Mouse (Mus musculus) heart, embryonic 16.5 days (tissue): ENCODE data around the gene Ppard. TPM values are rescaled to one million over a fixed set of nuclear protein-coding genes. Genes with fewer than 3 reads are reported as not detected.
A peak's percentile ranks its signal among the peaks of the same experiment; 100 is the strongest.

Source experiments
- ATAC-seq: fragments of 200-750 bp; cut with Nextera tagmentation; replicated peaks from 2 replicates; pipeline ENCODE4 v1.8.0; 2017; ENCODE audit warnings: moderate number of reproducible peaks; ENCODE audit not compliant: insufficient read depth, low FRiP score; ENCODE audit errors: extremely low read depth
- H3K27ac ChIP-seq: fragments of 300-500 bp; sonication (generic); 2 replicates; pipeline ENCODE4 v1.5.1; 2014; ENCODE audit warnings: mild to moderate bottlenecking, low read length, control low read depth, moderate library complexity
- H3K27me3 ChIP-seq: fragments of 300-500 bp; sonication (generic); 2 replicates; pipeline ENCODE4 v1.6.1; 2014; ENCODE audit warnings: low read length, mixed read lengths; ENCODE audit not compliant: control insufficient read depth, insufficient read depth
- H3K36me3 ChIP-seq: fragments of 300-500 bp; sonication (generic); 2 replicates; pipeline ENCODE4 v1.6.1; 2014; ENCODE audit not compliant: control insufficient read depth, insufficient read depth
- H3K4me1 ChIP-seq: fragments of 300-500 bp; sonication (generic); 2 replicates; pipeline ENCODE4 v1.6.1; 2014; ENCODE audit warnings: low read length, mixed read lengths; ENCODE audit not compliant: control insufficient read depth, insufficient read depth
- H3K4me2 ChIP-seq: fragments of 300-500 bp; sonication (generic); 2 replicates; pipeline ENCODE4 v1.6.1; 2014; ENCODE audit warnings: low read depth, mild to moderate bottlenecking, control low read depth, low read length
- H3K4me3 ChIP-seq: fragments of 300-500 bp; sonication (generic); 2 replicates; pipeline ENCODE4 v1.5.1; 2014; ENCODE audit warnings: mild to moderate bottlenecking, control low read depth, low read length
- H3K9ac ChIP-seq: fragments of 300-500 bp; sonication (generic); 2 replicates; pipeline ENCODE4 v1.6.1; 2014; ENCODE audit warnings: low read length, control low read depth
- H3K9me3 ChIP-seq: fragments of 300-500 bp; sonication (generic); replicated peaks from 2 replicates; pipeline ENCODE4 v1.6.1; 2016; ENCODE audit warnings: low read length; ENCODE audit not compliant: control insufficient read depth
- WGBS: fragments of 180-500 bp; shearing (Covaris S2); extraction: QIAGEN DNeasy Blood & Tissue Kit; methylation state at CpG from one replicate; pipeline ENCODE4 v1.1.7; 2014; 5-methylcytosine and 5-hydroxymethylcytosine counted together
- polyA plus RNA-seq: library from polyadenylated mRNA; unstranded; fragments of >200 nt; fragmentation: Nextera tagmentation; extraction: Ambion mirVana; gene quantifications from 2 replicates; pipeline ENCODE4 v1.2.1, GENCODE M21; 2015

Ppard gene
- polyA plus RNA-seq, 1 experiment from 2014 or later = 1.2 TPM

DNA sequence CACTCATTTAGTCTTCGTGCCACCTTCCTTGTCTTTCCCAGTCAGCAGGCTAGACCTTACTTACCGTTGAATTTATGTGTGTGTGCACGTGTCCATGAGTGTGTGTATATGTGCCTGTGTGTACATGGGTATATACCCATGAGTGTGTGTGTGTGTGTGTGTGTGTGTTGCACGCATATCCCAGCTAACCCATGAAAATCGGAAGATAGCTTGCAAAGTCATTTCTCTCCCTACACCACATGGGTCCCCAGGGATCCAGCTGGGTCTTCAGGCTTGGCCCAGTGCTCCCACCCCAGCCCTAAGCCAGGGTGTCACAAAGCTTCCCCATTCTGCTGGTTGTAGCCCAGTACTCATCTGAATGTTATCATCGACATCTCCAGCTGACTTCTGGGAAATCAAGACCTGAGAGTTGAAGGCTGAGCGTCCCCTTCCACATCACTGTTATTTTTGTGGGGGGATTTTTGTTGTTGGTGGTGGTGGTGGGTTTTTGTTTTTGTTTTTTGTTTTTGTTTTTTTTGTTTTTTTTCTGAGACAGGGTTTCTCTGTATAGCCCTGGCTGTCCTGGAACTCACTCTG lies 49.5 kb downstream of the Ppard start:
- peaks cover 27% of the 10 kb centered on the region for H3K4me1 ChIP-seq
- 91% methylated on average over 7 of the region's 7 CpGs for whole genome bisulfite sequencing
- no peak overlapping the region for H3K27ac ChIP-seq
- no peaks in the 10 kb centered on the region for H3K27me3 ChIP-seq
- ATAC-seq = no peak
- H3K9ac ChIP-seq = no peak overlapping the region
- no peak overlapping the region for H3K4me2 ChIP-seq
- H3K4me3 ChIP-seq = no peak overlapping the region
- H3K9me3 ChIP-seq = no peaks in the 10 kb centered on the region
- no peaks in the 10 kb centered on the region for H3K36me3 ChIP-seq

DNA sequence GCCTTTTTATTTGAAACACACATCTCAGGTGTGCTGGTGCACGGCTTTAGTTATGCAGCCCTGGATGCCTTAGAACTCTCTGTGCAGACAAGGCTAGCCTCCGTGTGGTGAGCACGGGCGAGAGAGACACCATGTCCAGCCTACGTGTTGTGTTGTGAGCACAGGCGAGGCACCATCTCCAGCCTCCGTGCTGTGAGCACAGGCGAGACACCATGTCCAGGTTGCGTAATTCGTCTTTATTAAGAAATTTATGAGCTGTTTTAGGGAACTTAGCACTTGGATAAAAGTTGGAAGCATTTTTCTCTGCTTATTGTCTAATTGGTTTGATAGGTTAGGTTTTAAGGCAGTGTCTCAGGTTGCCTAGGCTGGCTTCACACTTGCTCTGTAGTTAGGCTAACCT lies 50.7 kb downstream of the Ppard start:
- H3K27ac ChIP-seq = no peak overlapping the region
- H3K9me3 ChIP-seq = no peaks in the 10 kb centered on the region
- H3K36me3 ChIP-seq = no peaks in the 10 kb centered on the region
- peaks cover 36% of the 10 kb centered on the region for H3K4me1 ChIP-seq
- no peak for ATAC-seq
- no peak overlapping the region for H3K4me3 ChIP-seq
- no peaks in the 10 kb centered on the region for H3K27me3 ChIP-seq
- no peak overlapping the region for H3K9ac ChIP-seq
- H3K4me2 ChIP-seq = no peak overlapping the region
- WGBS = 85% methylated on average over 10 of the region's 10 CpGs

DNA sequence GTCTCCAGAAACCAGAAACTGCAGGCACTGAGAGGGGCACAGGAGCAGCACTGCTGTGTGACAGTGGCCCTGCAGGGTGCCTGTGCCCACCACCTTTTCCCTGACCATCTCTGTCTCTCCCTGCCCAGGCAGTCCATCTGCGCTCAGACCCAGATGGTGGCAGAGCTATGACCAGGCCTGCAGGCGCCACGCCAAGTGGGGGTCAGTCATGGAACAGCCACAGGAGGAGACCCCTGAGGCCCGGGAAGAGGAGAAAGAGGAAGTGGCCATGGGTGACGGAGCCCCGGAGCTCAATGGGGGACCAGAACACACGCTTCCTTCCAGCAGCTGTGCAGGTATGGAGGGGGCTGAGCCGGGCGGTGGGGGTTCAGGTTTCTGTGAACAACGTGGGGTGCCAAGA lies 53.6 kb downstream of the Ppard start:
- no peaks in the 10 kb centered on the region for H3K9me3 ChIP-seq
- no peak overlapping the region for H3K4me2 ChIP-seq
- H3K27me3 ChIP-seq = no peaks in the 10 kb centered on the region
- 75% methylated on average over 10 of the region's 10 CpGs for WGBS
- no peak overlapping the region; the same call in 1 of the 2 replicates for H3K9ac ChIP-seq
- H3K4me3 ChIP-seq = no peak overlapping the region
- H3K4me1 ChIP-seq = peaks cover 18% of the 10 kb centered on the region
- H3K36me3 ChIP-seq = no peaks in the 10 kb centered on the region
- H3K27ac ChIP-seq = no peak overlapping the region
- ATAC-seq = no peak

- Histone ChIP-seq H3K4me2 (no peak overlapping the region), H3K9ac (no peak overlapping the region), H3K36me3 (no peaks in the 10 kb centered on the region), H3K4me1 (peaks cover 16% of the 10 kb centered on the region), H3K27me3 (no peaks in the 10 kb centered on the region), H3K27ac (no peak overlapping the region), H3K9me3 (no peaks in the 10 kb centered on the region), H3K4me3 (no peak overlapping the region)
- ATAC-seq = no peak
- 61% methylated on average over 5 of the region's 5 CpGs for WGBS
Measured at GRCm38 (mm10) chr17:28286964-28287363, 54.5 kb downstream of the Ppard start.

- no peaks in the 10 kb centered on the region for H3K27me3 ChIP-seq
- peaks cover 2% of the 10 kb centered on the region; the same call in 1 of the 2 replicates for H3K36me3 ChIP-seq
- 25% methylated on average over 8 of the region's 8 CpGs for WGBS
- peaks cover 16% of the 10 kb centered on the region for H3K4me1 ChIP-seq
- H3K4me2 ChIP-seq = no peak overlapping the region
- peaks cover 5% of the 10 kb centered on the region for H3K9me3 ChIP-seq
- no peak overlapping the region for H3K9ac ChIP-seq
- no peak overlapping the region for H3K4me3 ChIP-seq
- ATAC-seq = peak; percentile 38; the same call in 1 of the 2 replicates
- no peak overlapping the region for H3K27ac ChIP-seq
Measured at GRCm38 (mm10) chr17:28287578-28287977, 55.1 kb downstream of the Ppard start.

DNA sequence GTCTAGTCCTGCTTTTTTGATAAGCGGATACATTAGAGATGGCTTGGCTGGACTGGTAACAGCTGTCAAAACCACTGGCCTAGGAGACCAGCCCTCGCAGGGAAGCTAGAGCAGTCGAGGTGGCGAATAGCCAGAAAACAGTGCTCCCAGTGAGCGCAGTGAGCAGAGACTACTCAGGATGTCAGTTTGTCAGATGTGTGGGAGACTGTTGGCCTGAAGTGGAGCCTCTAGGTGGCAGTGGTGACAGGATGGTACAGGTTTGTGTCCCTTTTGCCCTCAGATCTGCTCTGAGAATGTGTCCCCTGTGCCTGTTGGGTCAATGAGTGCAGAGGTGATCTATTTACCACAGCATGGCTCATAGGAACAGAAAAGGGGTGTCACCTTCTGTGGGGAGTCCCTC lies 55.5 kb downstream of the Ppard start:
- peaks cover 2% of the 10 kb centered on the region; the same call in 1 of the 2 replicates for H3K36me3 ChIP-seq
- H3K9ac ChIP-seq = no peak overlapping the region
- H3K4me3 ChIP-seq = no peak overlapping the region
- peaks cover 16% of the 10 kb centered on the region for H3K4me1 ChIP-seq
- no peak overlapping the region for H3K27ac ChIP-seq
- H3K27me3 ChIP-seq = no peaks in the 10 kb centered on the region
- no peak overlapping the region for H3K4me2 ChIP-seq
- 36% methylated on average over 5 of the region's 5 CpGs for WGBS
- 0 out of 2 replicates have a peak, but pooled peaks have one; percentile 7 for ATAC-seq
- peaks cover 5% of the 10 kb centered on the region for H3K9me3 ChIP-seq

- Histone ChIP-seq H3K4me2 (no peak overlapping the region), H3K36me3 (peaks cover 2% of the 10 kb centered on the region; the same call in 1 of the 2 replicates), H3K4me1 (peaks cover 21% of the 10 kb centered on the region), H3K9me3 (peaks cover 5% of the 10 kb centered on the region), H3K27me3 (no peaks in the 10 kb centered on the region), H3K9ac (no peak overlapping the region), H3K27ac (no peak overlapping the region), H3K4me3 (no peak overlapping the region)
- ATAC-seq = 0 out of 2 replicates have a peak, but pooled peaks have one; percentile 12
- WGBS = 63% methylated on average over 3 of the region's 3 CpGs
Measured at GRCm38 (mm10) chr17:28290262-28290661, 57.8 kb downstream of the Ppard start.

DNA sequence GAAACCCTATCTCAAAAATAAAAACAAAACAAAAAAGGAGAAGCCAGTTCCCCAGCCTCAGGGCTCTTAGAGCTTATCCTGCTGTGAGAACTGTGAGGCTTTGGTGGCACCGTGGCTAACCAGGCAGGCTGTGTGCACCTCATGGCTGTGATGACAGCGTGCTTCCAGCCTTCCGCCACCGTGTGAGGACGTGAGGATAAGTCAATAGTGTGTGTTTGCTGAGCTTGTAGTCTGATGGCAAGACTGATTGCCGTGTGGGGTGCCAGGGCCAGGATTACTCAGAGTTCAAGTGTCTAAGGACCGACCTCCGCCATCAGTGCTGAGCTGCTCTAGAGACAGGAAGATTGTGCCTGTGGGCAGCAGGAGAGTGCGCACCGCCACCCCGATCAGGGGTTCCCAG lies 58.2 kb downstream of the Ppard start:
- peaks cover 5% of the 10 kb centered on the region for H3K9me3 ChIP-seq
- H3K36me3 ChIP-seq = peaks cover 2% of the 10 kb centered on the region; the same call in 1 of the 2 replicates
- no peak for ATAC-seq
- H3K4me1 ChIP-seq = peaks cover 21% of the 10 kb centered on the region
- no peaks in the 10 kb centered on the region for H3K27me3 ChIP-seq
- no peak overlapping the region for H3K27ac ChIP-seq
- no peak overlapping the region for H3K9ac ChIP-seq
- no peak overlapping the region for H3K4me2 ChIP-seq
- WGBS = 62% methylated on average over 11 of the region's 11 CpGs
- no peak overlapping the region for H3K4me3 ChIP-seq

GRCm38 (mm10) chr17:28291346-28291745 lies 58.8 kb downstream of the Ppard start:
- Histone ChIP-seq H3K27ac (no peak overlapping the region), H3K9me3 (peaks cover 5% of the 10 kb centered on the region), H3K4me1 (peaks cover 21% of the 10 kb centered on the region), H3K4me3 (no peak overlapping the region), H3K4me2 (no peak overlapping the region), H3K27me3 (no peaks in the 10 kb centered on the region), H3K9ac (no peak overlapping the region), H3K36me3 (peaks cover 2% of the 10 kb centered on the region; the same call in 1 of the 2 replicates)
- no peak for ATAC-seq
- 73% methylated on average over 7 of the region's 7 CpGs for WGBS
